Mouse (Mus musculus) embryonic facial prominence, embryonic 14.5 days (tissue): ENCODE data around the gene Atp5j2. TPM values are rescaled to one million over a fixed set of nuclear protein-coding genes. Genes with fewer than 3 reads are reported as not detected.

ENCODE experiments used
- ATAC-seq: fragments of 200-750 bp; cut with Nextera tagmentation; 2 replicates; pipeline ENCODE4 v1.8.0; 2017; ENCODE audit warnings: low read depth, moderate number of reproducible peaks, moderate TSS enrichment
- DNase-seq: peaks from one replicate; pipeline ENCODE4 v3.0.0-alpha.2; 2015; ENCODE audit warnings: low spot score
- H3K27ac ChIP-seq: fragments of 300-500 bp; sonication (generic); replicated peaks from 2 replicates; pipeline ENCODE4 v1.5.1; 2014; ENCODE audit warnings: low read depth, mild to moderate bottlenecking, low read length, moderate library complexity
- H3K27me3 ChIP-seq: fragments of 300-500 bp; sonication (generic); replicated peaks from 2 replicates; pipeline ENCODE4 v1.6.1; 2014; ENCODE audit warnings: low read length; ENCODE audit not compliant: control insufficient read depth, insufficient read depth
- H3K36me3 ChIP-seq: fragments of 300-500 bp; sonication (generic); 2 replicates; pipeline ENCODE4 v1.6.1; 2014; ENCODE audit warnings: low read length, mixed read lengths; ENCODE audit not compliant: control insufficient read depth, insufficient read depth
- H3K4me1 ChIP-seq: fragments of 300-500 bp; sonication (generic); 2 replicates; pipeline ENCODE4 v1.6.1; 2014; ENCODE audit warnings: antibody characterized with exemption, low read length; ENCODE audit not compliant: control insufficient read depth, insufficient read depth
- H3K4me2 ChIP-seq: fragments of 300-500 bp; sonication (generic); 2 replicates; pipeline ENCODE4 v1.6.1; 2014; ENCODE audit warnings: low read depth, mild to moderate bottlenecking, low read length, moderate library complexity, mixed read lengths
- H3K4me3 ChIP-seq: fragments of 300-500 bp; sonication (generic); 2 replicates; pipeline ENCODE4 v1.5.1; 2014; ENCODE audit warnings: low read depth, mild to moderate bottlenecking, low read length
- H3K9ac ChIP-seq: fragments of 300-500 bp; sonication (generic); 2 replicates; pipeline ENCODE4 v1.6.1; 2014; ENCODE audit warnings: low read depth, mild to moderate bottlenecking, low read length, moderate library complexity, mixed read lengths
- H3K9me3 ChIP-seq: fragments of 300-500 bp; sonication (generic); 2 replicates; pipeline ENCODE4 v1.6.1; 2016; ENCODE audit warnings: low read length; ENCODE audit not compliant: control insufficient read depth
- WGBS: fragments of 180-500 bp; shearing (Covaris S2); extraction: QIAGEN DNeasy Blood & Tissue Kit; methylation state at CpG from one replicate; pipeline ENCODE4 v1.1.7; 2014; 5-methylcytosine and 5-hydroxymethylcytosine counted together
- polyA plus RNA-seq: library from polyadenylated mRNA; unstranded; fragments of >200 nt; fragmentation: Nextera tagmentation; extraction: Ambion mirVana; gene quantifications from 2 replicates; pipeline ENCODE4 v1.2.1, GENCODE M21; 2014

Atp5j2 gene
- polyA plus RNA-seq, 1 experiment from 2014 or later = 592 TPM

- DNase-seq (no peak), ATAC-seq (no peak)
- Histone ChIP-seq H3K36me3 (peaks cover 49% of the 10 kb centered on the region), H3K4me2 (no peak overlapping the region), H3K9ac (no peak overlapping the region), H3K27me3 (no peaks in the 10 kb centered on the region), H3K27ac (no peak overlapping the region), H3K9me3 (no peaks in the 10 kb centered on the region), H3K4me3 (no peak overlapping the region), H3K4me1 (peaks cover 8% of the 10 kb centered on the region; the same call in 1 of the 2 replicates)
- 81% methylated on average over 5 of the region's 6 CpGs for WGBS
Observed at GRCm38 (mm10) chr5:145207954-145208353, 16.1 kb upstream of the Atp5j2 start.

GRCm38 (mm10) chr5:145207385-145207784, 15.5 kb upstream of the Atp5j2 start:
- no peak for DNase-seq
- WGBS = 96% methylated on average over 6 of the region's 6 CpGs
- H3K4me2 ChIP-seq = no peak overlapping the region
- no peak for ATAC-seq
- H3K36me3 ChIP-seq = peaks cover 44% of the 10 kb centered on the region
- H3K9me3 ChIP-seq = no peaks in the 10 kb centered on the region
- no peak overlapping the region for H3K9ac ChIP-seq
- peaks cover 8% of the 10 kb centered on the region; the same call in 1 of the 2 replicates for H3K4me1 ChIP-seq
- H3K4me3 ChIP-seq = no peak overlapping the region
- no peaks in the 10 kb centered on the region for H3K27me3 ChIP-seq
- no peak overlapping the region for H3K27ac ChIP-seq

GRCm38 (mm10) chr5:145205041-145205440, 13.2 kb upstream of the Atp5j2 start:
- Histone ChIP-seq H3K4me1 (peaks cover 17% of the 10 kb centered on the region), H3K4me2 (peak overlapping the region; percentile 64), H3K27ac (peak overlapping the region; percentile 76; the same call in 1 of the 2 replicates), H3K4me3 (peak overlapping the region; percentile 57), H3K9ac (peak overlapping the region; percentile 66), H3K36me3 (peaks cover 25% of the 10 kb centered on the region), H3K27me3 (no peaks in the 10 kb centered on the region), H3K9me3 (no peaks in the 10 kb centered on the region)
- 17% methylated on average over 9 of the region's 9 CpGs for WGBS
- ATAC-seq = no peak
- no peak for DNase-seq

- Histone ChIP-seq H3K27me3 (no peaks in the 10 kb centered on the region), H3K27ac (peak within 1 kb of the TSS; percentile 92), H3K9me3 (no peaks in the 10 kb centered on the region), H3K4me1 (peaks cover 17% of the 10 kb centered on the region), H3K4me3 (peak within 1 kb of the TSS; percentile 57), H3K4me2 (peak within 1 kb of the TSS; percentile 64), H3K36me3 (peaks cover 18% of the 10 kb centered on the region; the same call in 1 of the 2 replicates), H3K9ac (peak within 1 kb of the TSS; percentile 66)
- under 1% methylated on average over 22 of the region's 22 CpGs for WGBS
- peak; percentile 97 for ATAC-seq
- peak; percentile 99 for DNase-seq
Observed at GRCm38 (mm10) chr5:145203936-145204691, 12.3 kb upstream of the Atp5j2 start, which contains the start of gene Zkscan5. Gene Zkscan5 (plus strand): TSS chr5:145204562.

- WGBS = 53% methylated on average over 3 of the region's 3 CpGs
- H3K4me1 ChIP-seq = peaks cover 17% of the 10 kb centered on the region
- ATAC-seq = no peak
Observed at GRCm38 (mm10) chr5:145202446-145202845, 10.6 kb upstream of the Atp5j2 start.

GRCm38 (mm10) chr5:145201321-145201991, 9.6 kb upstream of the Atp5j2 start, which contains the start of gene Zkscan14:
Gene Zkscan14 (minus strand): TSS chr5:145201868.
- H3K4me3 ChIP-seq = peak within 1 kb of the TSS; percentile 84
- no peaks in the 10 kb centered on the region for H3K27me3 ChIP-seq
- H3K4me2 ChIP-seq = peak within 1 kb of the TSS; percentile 96
- DNase-seq (peak; percentile 97), ATAC-seq (no peak)
- WGBS = under 1% methylated on average over 35 of the region's 37 CpGs
- H3K27ac ChIP-seq = peak within 1 kb of the TSS; percentile 70
- peak within 1 kb of the TSS; percentile 88 for H3K9ac ChIP-seq
- H3K9me3 ChIP-seq = no peaks in the 10 kb centered on the region
- peaks cover 11% of the 10 kb centered on the region for H3K36me3 ChIP-seq
- H3K4me1 ChIP-seq = peaks cover 17% of the 10 kb centered on the region

More at GRCm38 (mm10) chr5:145202446-145202845, 10.6 kb upstream of the Atp5j2 start:
- peaks cover 13% of the 10 kb centered on the region; the same call in 1 of the 2 replicates for H3K36me3 ChIP-seq
- no peak overlapping the region for H3K4me3 ChIP-seq
- no peak overlapping the region for H3K27ac ChIP-seq
- no peak for DNase-seq
- H3K9me3 ChIP-seq = no peaks in the 10 kb centered on the region
- H3K27me3 ChIP-seq = no peaks in the 10 kb centered on the region
- H3K9ac ChIP-seq = no peak overlapping the region
- no peak overlapping the region for H3K4me2 ChIP-seq

- H3K27ac ChIP-seq = no peak overlapping the region
- peak overlapping the region; percentile 84; the same call in 1 of the 2 replicates for H3K4me3 ChIP-seq
- peak overlapping the region; percentile 96 for H3K4me2 ChIP-seq
- H3K9me3 ChIP-seq = no peaks in the 10 kb centered on the region
- ATAC-seq = no peak
- peaks cover 21% of the 10 kb centered on the region for H3K36me3 ChIP-seq
- no peak for DNase-seq
- H3K4me1 ChIP-seq = peaks cover 13% of the 10 kb centered on the region
- no peaks in the 10 kb centered on the region for H3K27me3 ChIP-seq
- WGBS = 77% methylated on average over 7 of the region's 7 CpGs
- H3K9ac ChIP-seq = no peak overlapping the region
Observed at GRCm38 (mm10) chr5:145200387-145200786, 8.5 kb upstream of the Atp5j2 start.

- H3K4me1 ChIP-seq = peaks cover 9% of the 10 kb centered on the region; the same call in 1 of the 2 replicates
- H3K9me3 ChIP-seq = no peaks in the 10 kb centered on the region
- ATAC-seq = peak; percentile 95
- DNase-seq = peak; percentile 95
- peak overlapping the region; percentile 87 for H3K4me2 ChIP-seq
- H3K36me3 ChIP-seq = peaks cover 46% of the 10 kb centered on the region
- peak overlapping the region; percentile 96 for H3K9ac ChIP-seq
- H3K4me3 ChIP-seq = peak overlapping the region; percentile 82
- 1% methylated on average over 39 of the region's 41 CpGs for WGBS
- no peaks in the 10 kb centered on the region for H3K27me3 ChIP-seq
- peak overlapping the region; percentile 76 for H3K27ac ChIP-seq
Observed at GRCm38 (mm10) chr5:145190875-145191798, 725 bp downstream of the Atp5j2 start.
